Mouse (Mus musculus) bone marrow macrophage, adult 2 months (primary cell): Measurements from ENCODE around the gene Spef1.

Experiments used
- CTCF ChIP-seq: IDR thresholded peaks from 2 replicates; pipeline ENCODE4 v1.5.1; 2012; ENCODE audit warnings: low read depth, mild to moderate bottlenecking, low read length, moderate library complexity
- POLR2A ChIP-seq: IDR thresholded peaks from 2 replicates; pipeline ENCODE4 v1.6.1; 2012; ENCODE audit warnings: mild to moderate bottlenecking, low read depth, low read length, borderline replicate concordance

GRCm38 (mm10) chr2:131125964-131126815 lies 60.9 kb downstream of the Spef1 start:
- TF ChIP-seq POLR2A (no peak), CTCF (no peak)
